Mouse (Mus musculus) adipocyte (in vitro differentiated cells): ENCODE data around the gene H2-M10.6.
A peak's percentile ranks its signal among the peaks of the same experiment; 100 is the strongest.

Experiments used
- DNase-seq: peaks from one replicate; pipeline ENCODE4 v3.0.0-alpha.2; 2016; ENCODE audit warnings: low spot score

H2-M10.6 gene

GRCm38 (mm10) chr17:36843696-36844095 lies 31.7 kb downstream of the H2-M10.6 start:
- no peak for DNase-seq

DNA sequence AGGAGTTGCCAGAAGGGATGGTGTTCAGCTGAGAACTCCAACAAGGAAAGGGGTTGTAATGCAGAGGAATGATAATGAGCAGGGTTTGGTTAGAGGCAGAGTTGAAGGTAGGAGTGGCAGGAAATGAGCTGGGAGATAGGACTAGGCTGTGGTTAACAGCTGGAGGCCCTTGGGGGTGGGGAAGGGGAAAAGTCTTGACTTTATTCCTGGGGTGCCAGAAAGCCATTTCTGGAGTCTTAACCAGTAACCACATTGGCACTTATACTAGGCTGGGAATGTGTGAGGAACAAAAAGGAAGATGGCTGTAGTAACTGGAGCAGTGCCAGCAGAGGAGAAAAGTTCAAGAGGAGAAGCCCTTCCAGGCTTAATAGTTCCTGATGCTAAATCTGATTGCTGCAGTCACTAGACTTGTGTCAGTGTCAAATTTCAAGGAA lies 32.3 kb downstream of the H2-M10.6 start:
- peak; percentile 54 for DNase-seq

GRCm38 (mm10) chr17:36844725-36845124 lies 32.8 kb downstream of the H2-M10.6 start:
- peak; percentile 64 for DNase-seq

GRCm38 (mm10) chr17:36848911-36849310 lies 36.9 kb downstream of the H2-M10.6 start:
- no peak for DNase-seq

- no peak for DNase-seq
These were observed 38.0 kb downstream of the H2-M10.6 start for GRCm38 (mm10) chr17:36849992-36850391.

GRCm38 (mm10) chr17:36851200-36851599 lies 39.2 kb downstream of the H2-M10.6 start:
- no peak for DNase-seq

DNA sequence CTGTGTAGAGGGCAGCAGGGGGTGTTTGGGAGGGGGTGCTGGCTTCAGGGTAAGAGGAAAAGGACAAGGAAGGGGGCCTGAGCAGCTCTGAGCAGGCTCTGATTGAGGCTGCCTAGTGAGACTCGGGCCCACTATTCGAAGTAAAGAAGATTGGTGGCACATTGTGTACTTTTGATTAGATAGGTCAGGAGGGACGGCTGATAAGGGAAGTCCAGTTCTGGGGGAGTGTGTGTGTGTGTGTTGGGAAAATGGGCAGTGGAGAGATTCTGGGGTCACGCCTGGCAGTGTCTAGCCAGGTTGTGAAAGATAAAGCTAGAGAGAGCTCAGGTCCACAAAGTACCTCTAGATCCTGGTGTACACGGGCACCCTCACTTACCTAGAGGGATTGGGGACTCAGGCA lies 39.7 kb downstream of the H2-M10.6 start:
- no peak for DNase-seq

GRCm38 (mm10) chr17:36855484-36855883 lies 43.5 kb downstream of the H2-M10.6 start:
- DNase-seq, result no peak

DNA sequence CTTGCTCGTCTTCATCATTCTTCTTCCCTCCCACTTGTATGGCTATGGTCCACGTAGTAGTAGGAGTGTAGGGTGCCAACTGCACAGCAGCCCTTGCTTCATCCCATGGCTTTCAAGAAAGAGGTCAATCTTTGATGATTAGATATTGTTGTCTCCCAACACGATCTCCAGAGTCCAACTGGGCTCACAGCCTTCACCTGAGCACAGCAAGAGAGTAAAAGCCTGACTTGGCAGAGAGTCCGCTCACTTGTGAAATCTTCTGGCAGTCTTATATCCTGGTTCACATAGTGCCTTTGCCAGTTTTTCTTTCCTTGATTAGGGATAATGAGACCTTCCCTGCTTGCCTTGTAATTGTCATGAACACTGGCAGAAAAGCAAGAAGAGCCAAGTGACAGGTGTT lies 44.3 kb downstream of the H2-M10.6 start:
- DNase-seq, result peak; percentile 45

DNA sequence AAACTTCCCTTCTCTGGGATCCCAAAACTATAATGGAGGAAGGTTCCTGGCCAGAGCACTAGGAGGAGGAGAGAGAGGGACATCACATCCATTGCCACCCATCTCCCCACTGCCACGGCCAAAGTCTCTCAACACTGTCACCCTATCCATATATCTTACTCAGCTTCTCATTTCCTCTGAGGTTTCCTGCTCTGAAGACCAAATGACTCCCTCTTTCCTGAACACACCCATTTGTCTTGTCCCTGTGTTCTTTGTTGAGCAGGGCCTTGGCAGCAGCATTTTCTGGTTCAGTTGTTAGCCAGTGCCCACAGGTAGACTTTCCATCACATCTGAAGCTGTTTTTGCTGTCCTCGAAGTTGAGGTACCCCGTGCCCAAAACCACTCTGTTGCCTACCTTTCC lies 46.2 kb downstream of the H2-M10.6 start:
- no peak for DNase-seq

GRCm38 (mm10) chr17:36861680-36862079 lies 49.7 kb downstream of the H2-M10.6 start:
- no peak for DNase-seq
